Comparison of ENCODE assay signal across 23 mouse cellular contexts in the genomic region with DNA sequence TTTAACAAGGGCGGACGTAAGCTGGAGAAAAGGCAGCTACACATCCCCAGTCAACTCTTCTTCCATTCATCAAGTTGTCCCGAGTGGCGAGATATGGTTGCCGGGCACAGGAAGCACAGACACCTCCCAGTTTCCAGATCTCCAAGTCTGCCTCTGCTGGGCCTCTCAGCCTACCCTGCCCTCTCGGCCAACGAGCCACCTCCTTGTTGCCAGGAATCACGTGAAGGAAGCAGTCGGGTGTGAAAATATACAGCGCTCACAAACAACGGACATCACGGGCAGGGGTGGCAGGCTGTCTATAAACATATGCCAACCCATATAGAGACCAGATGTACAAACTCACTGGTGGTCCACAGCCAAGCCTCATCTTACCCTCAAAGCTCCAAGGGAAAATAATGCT. TPM values are rescaled to one million over a fixed set of nuclear protein-coding genes. Genes with fewer than 3 reads are reported as not detected.
DNase-seq lines count a peak whose midpoint lies in the region; ATAC-seq and TF ChIP-seq lines count a peak whose summit lies in the region.
"Had no signal": no experiment of that assay in that cellular context is flagged by ENCODE, and none has a peak within 500 bp of the region (broad histone marks: within the 10 kb centered on the region; RNA-seq: fewer than 3 reads in every experiment).

No protein-coding gene starts in this region.

- 78% methylated on average over 12 of the region's 12 CpGs for WGBS in midbrain, embryonic 11.5 days
- WGBS in midbrain, embryonic 15.5 days: 70% methylated on average over 12 of the region's 12 CpGs
- 37% methylated on average over 12 of the region's 12 CpGs for WGBS in stomach, postnatal 0 days

- no peak overlapping the region for H3K27ac ChIP-seq in midbrain, embryonic 11.5 days (ENCODE audit: low read depth, low read length)
- no peak overlapping the region for H3K27ac ChIP-seq in midbrain, embryonic 15.5 days
- H3K27ac ChIP-seq in stomach, postnatal 0 days (replicated peaks): no peak overlapping the region
- H3K27ac ChIP-seq: heart, embryonic 13.5 days; hindbrain, embryonic 15.5 days; limb, embryonic 12.5 days; liver, embryonic 12.5 days; lung, embryonic 15.5 days; midbrain, embryonic 10.5 days; neural tube, embryonic 13.5 days had no signal

- peak; percentile 38 to 40 for DNase-seq in cerebellum, postnatal 10 days
- no peak for DNase-seq in cerebellum, adult 9-10 months
- DNase-seq in midbrain, embryonic 11.5 days (ENCODE audit: low spot score, missing footprints): peak; percentile 69
- DNase-seq in kidney, postnatal 10 days: peak; percentile 65
- DNase-seq in stomach, postnatal 0 days (ENCODE audit: low spot score): peak; percentile 41
- DNase-seq in urinary bladder, postnatal 4 days (ENCODE audit: low spot score in 2 of 2): no peak
- DNase-seq in thymus, adult 18-20 months: no peak
- DNase-seq: adrenal gland, postnatal 10 days; cerebellum, adult 11 months; cerebellum, postnatal 36 days; gastrocnemius, postnatal 10 days; heart, adult 11 months; right cerebral cortex, postnatal 25 days had no signal

- H3K27me3 ChIP-seq in midbrain, embryonic 11.5 days (ENCODE audit: control insufficient read depth, insufficient read depth, low read length): no peaks in the 10 kb centered on the region
- no peaks in the 10 kb centered on the region for H3K27me3 ChIP-seq in midbrain, embryonic 15.5 days (replicated peaks)
- H3K27me3 ChIP-seq in stomach, postnatal 0 days (ENCODE audit: control insufficient read depth, insufficient read depth, low read length): no peaks in the 10 kb centered on the region
- H3K27me3 ChIP-seq: hindbrain, embryonic 15.5 days; limb, embryonic 12.5 days; lung, embryonic 15.5 days; neural tube, embryonic 13.5 days had no signal

- no peak overlapping the region for H3K4me3 ChIP-seq in midbrain, embryonic 11.5 days (ENCODE audit: low read depth, low read length)
- no peak overlapping the region for H3K4me3 ChIP-seq in midbrain, embryonic 15.5 days
- H3K4me3 ChIP-seq in stomach, postnatal 0 days (ENCODE audit: low read depth, low read length): no peak overlapping the region
- H3K4me3 ChIP-seq: heart, embryonic 13.5 days; hindbrain, embryonic 15.5 days; limb, embryonic 12.5 days; liver, embryonic 12.5 days; lung, embryonic 15.5 days; midbrain, embryonic 10.5 days; neural tube, embryonic 13.5 days had no signal

- no peak for TF ChIP-seq CTCF in stomach, postnatal 0 days (IDR thresholded peaks at IDR 0.05; ENCODE audit: low read depth)

- H3K4me2 ChIP-seq in midbrain, embryonic 11.5 days: no peak overlapping the region
- no peak overlapping the region for H3K4me2 ChIP-seq in midbrain, embryonic 15.5 days
- no peak overlapping the region for H3K4me2 ChIP-seq in stomach, postnatal 0 days (replicated peaks; ENCODE audit: low read depth)
- H3K4me2 ChIP-seq: heart, embryonic 13.5 days; hindbrain, embryonic 15.5 days; limb, embryonic 12.5 days; liver, embryonic 12.5 days; lung, embryonic 15.5 days; neural tube, embryonic 13.5 days had no signal

- H3K36me3 ChIP-seq in midbrain, embryonic 11.5 days (ENCODE audit: control insufficient read depth, insufficient read depth, low read length): no peaks in the 10 kb centered on the region
- H3K36me3 ChIP-seq in midbrain, embryonic 15.5 days (replicated peaks): no peaks in the 10 kb centered on the region
- H3K36me3 ChIP-seq in stomach, postnatal 0 days (ENCODE audit: control insufficient read depth, insufficient read depth, low read length): no peaks in the 10 kb centered on the region
- H3K36me3 ChIP-seq: G1E; heart, embryonic 13.5 days; hindbrain, embryonic 15.5 days; limb, embryonic 12.5 days; liver, embryonic 12.5 days; lung, embryonic 15.5 days; midbrain, embryonic 10.5 days; neural tube, embryonic 13.5 days had no signal

- H3K9ac ChIP-seq in midbrain, embryonic 11.5 days (ENCODE audit: low read length): no peak overlapping the region
- H3K9ac ChIP-seq in midbrain, embryonic 15.5 days: no peak overlapping the region
- H3K9ac ChIP-seq in stomach, postnatal 0 days (ENCODE audit: low read length): no peak overlapping the region
- H3K9ac ChIP-seq: heart, embryonic 13.5 days; hindbrain, embryonic 15.5 days; limb, embryonic 12.5 days; liver, embryonic 12.5 days; lung, embryonic 15.5 days; neural tube, embryonic 13.5 days had no signal

- no peaks in the 10 kb centered on the region for H3K4me1 ChIP-seq in midbrain, embryonic 11.5 days (ENCODE audit: control insufficient read depth, insufficient read depth, low read length)
- no peaks in the 10 kb centered on the region for H3K4me1 ChIP-seq in midbrain, embryonic 15.5 days
- H3K4me1 ChIP-seq in stomach, postnatal 0 days (replicated peaks; ENCODE audit: control insufficient read depth, insufficient read depth): no peaks in the 10 kb centered on the region
- H3K4me1 ChIP-seq: hindbrain, embryonic 15.5 days had no signal

- TF ChIP-seq EP300 in stomach, postnatal 0 days (optimal IDR thresholded peaks at IDR 0.05): no peak

- H3K9me3 ChIP-seq in midbrain, embryonic 11.5 days (ENCODE audit: control insufficient read depth, low read length): no peaks in the 10 kb centered on the region
- H3K9me3 ChIP-seq in midbrain, embryonic 15.5 days: no peaks in the 10 kb centered on the region
- H3K9me3 ChIP-seq in stomach, postnatal 0 days (ENCODE audit: control insufficient read depth, low read length): no peaks in the 10 kb centered on the region
- H3K9me3 ChIP-seq: G1E; heart, embryonic 13.5 days; hindbrain, embryonic 15.5 days; limb, embryonic 12.5 days; liver, embryonic 12.5 days; lung, embryonic 15.5 days; midbrain, embryonic 10.5 days; neural tube, embryonic 13.5 days had no signal

- ATAC-seq in midbrain, embryonic 11.5 days (ENCODE audit: low FRiP score): no peak
- ATAC-seq in midbrain, embryonic 15.5 days (replicated peaks): no peak
- peak; percentile 53; the same call in 1 of the 2 replicates for ATAC-seq in stomach, postnatal 0 days (ENCODE audit: low FRiP score, low TSS enrichment)
- ATAC-seq: activated CD4-positive, CD25-positive, alpha-beta regulatory T cell, adult 4 months; liver, embryonic 12.5 days had no signal

RNA-seq across cellular contexts. Expression of a gene that starts 14.6 kb away (rescaled TPM):
- polyA plus RNA-seq in midbrain, embryonic 11.5 days (2014; fragmentation: Nextera tagmentation; extraction: Ambion mirVana): 0.10 and 0.38 TPM in 2 replicates
- polyA plus RNA-seq in midbrain, embryonic 15.5 days (2015; fragmentation: Nextera tagmentation; extraction: Ambion mirVana): 0.08 and 0.10 TPM in 2 replicates
- 1.4 and 1.5 TPM in 2 replicates for polyA plus RNA-seq in stomach, postnatal 0 days (2015; fragmentation: Nextera tagmentation; extraction: Ambion mirVana)

RNA-seq across cellular contexts. Expression of a gene that starts 51.5 kb away (rescaled TPM):
- polyA plus RNA-seq in midbrain, embryonic 11.5 days (2014; fragmentation: Nextera tagmentation; extraction: Ambion mirVana): 14.6 and 16.7 TPM in 2 replicates
- 31.8 and 34.5 TPM in 2 replicates for polyA plus RNA-seq in midbrain, embryonic 15.5 days (2015; fragmentation: Nextera tagmentation; extraction: Ambion mirVana)
- polyA plus RNA-seq in stomach, postnatal 0 days (2015; fragmentation: Nextera tagmentation; extraction: Ambion mirVana): 8.0 and 9.4 TPM in 2 replicates

Comparison
In these comparisons a context has a peak if more than half of its experiments do, and no peak if none do; other contexts are left out.
1. DNase-seq: peak in cerebellum, postnatal 10 days (2 of 2), midbrain, embryonic 11.5 days (single experiment), kidney, postnatal 10 days (single experiment) and stomach, postnatal 0 days (single experiment); none in cerebellum, adult 9-10 months (single experiment), urinary bladder, postnatal 4 days (0 of 2) and thymus, adult 18-20 months (0 of 2).